Mouse (Mus musculus): ENCODE data around the gene Sit1.

DNA sequence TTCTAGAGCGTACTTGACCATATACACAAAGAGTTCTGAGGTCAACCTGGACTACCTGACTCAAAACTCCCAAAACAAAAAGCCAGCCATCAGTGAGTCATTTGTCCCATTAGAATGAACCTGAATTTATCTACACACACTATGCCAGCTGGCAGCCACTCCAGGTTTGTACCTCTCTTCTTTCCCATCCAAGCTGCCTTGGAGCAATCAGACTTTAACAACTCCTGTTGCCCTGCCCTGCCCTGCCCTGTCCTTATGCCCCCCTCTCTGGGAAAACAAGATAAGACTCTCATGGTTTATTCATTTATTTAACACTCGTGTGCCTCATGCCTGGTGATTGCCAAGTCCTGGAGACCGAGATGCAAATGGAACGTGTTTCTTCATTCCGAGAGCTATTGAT is 7.3 kb upstream of the Sit1 start:
- TF ChIP-seq CTCF (IDR thresholded peaks at IDR 0.05; ENCODE audit: control insufficient read depth, insufficient read depth, insufficient read length) (no peak), MYOG (IDR thresholded peaks at IDR 0.05; ENCODE audit: control insufficient read depth, extremely low read depth, insufficient read length) (no peak)

Measured in C2C12 (cell line).